1 mouse cellular context compared by ENCODE assay signal in the genomic region with DNA sequence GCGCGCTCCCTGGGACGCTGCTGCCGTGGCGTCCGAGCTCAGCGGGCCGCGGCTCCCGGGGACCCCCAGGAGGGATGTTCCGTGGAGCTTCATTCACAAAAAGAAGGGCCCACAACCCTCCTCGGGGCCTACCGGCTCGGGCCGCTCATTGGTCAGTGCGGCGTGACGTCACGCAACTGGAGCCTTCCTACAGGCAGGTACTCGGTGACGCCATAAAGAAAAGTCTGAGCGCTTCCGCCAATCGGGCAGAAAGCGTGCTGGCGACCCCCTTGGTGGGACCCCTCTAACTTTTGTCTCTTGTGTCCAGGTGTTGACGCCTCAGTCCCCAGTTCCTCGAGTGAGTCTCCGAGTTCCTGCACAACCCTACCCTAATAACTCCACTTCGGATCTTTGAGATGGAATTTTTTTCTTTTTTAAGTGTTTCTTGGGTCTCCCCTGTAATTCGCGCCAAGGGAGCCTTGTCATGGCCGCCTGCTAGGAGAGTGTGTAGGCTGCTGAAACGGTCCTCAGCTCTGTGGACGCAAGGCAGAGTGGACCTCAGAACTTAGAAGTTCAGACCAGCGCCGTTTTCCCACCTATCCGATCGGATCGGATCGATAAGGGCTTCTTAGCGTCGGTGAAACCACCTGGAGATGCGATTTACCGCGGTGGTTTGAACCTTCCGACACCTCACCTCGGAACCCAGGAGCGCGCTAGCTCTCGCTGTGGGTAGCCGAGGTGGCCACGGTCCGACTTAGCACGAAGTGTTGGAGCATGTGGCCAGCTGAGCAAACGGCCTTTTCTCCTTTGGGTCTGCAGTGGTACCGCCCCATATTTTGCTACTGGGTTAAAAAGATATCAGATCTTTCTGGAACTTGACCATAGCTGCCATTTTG.
TF ChIP-seq lines count a peak whose summit lies in the region.

A gene (minus strand): TSS at position 412 of the 875 bp plus-strand sequence.

TF ChIP-seq in C2C12, 6 proteins besides CTCF, POLR2A, EP300 and RAD21:
- TF ChIP-seq MYOD1 (IDR thresholded peaks at IDR 0.05; ENCODE audit: control insufficient read depth, insufficient read length, low read depth), result no peak
- TF ChIP-seq MAX (IDR thresholded peaks at IDR 0.05), result no peak
- no peak for TF ChIP-seq MYOG (IDR thresholded peaks at IDR 0.05; ENCODE audit: control insufficient read depth, extremely low read depth, insufficient read length)
- no peak for TF ChIP-seq FOSL1 (IDR thresholded peaks at IDR 0.05; ENCODE audit: insufficient read depth, low read length, poor library complexity, severe bottlenecking)
- no peak for TF ChIP-seq USF1 (IDR thresholded peaks at IDR 0.05; ENCODE audit: low read depth)
- no peak for TF ChIP-seq CEBPB (IDR thresholded peaks at IDR 0.05; ENCODE audit: low read depth)
